Mouse (Mus musculus) liver, embryonic 14.5 days (tissue): ENCODE data around the gene Synpr.

ENCODE experiments used
- CTCF ChIP-seq: IDR thresholded peaks from 2 replicates; pipeline ENCODE4 v1.5.1; 2016; ENCODE audit warnings: antibody characterized with exemption, low read depth, control low read depth
- EP300 ChIP-seq: IDR thresholded peaks from 2 replicates; pipeline ENCODE4 v1.6.1; 2016; ENCODE audit warnings: antibody characterized with exemption, low read depth

DNA sequence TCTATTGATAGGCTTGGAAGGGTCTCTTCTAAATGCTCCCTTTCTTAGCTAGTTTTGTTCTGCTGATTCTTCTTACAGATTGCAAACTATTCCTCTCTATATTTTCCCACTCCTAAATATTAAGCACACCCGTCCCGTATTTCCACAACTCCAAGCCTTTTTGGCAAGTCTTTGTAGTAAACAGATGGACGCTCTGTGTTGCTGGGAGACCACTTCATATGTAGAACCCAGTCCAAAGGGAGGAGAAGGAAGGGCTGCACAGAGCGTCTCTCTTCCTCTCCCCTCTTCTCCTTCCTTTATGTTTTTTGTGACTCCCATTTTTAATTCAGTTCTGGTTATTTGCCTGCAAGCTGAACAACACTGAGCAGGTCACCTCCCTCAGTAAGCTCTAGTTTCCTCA is 1.4 kb upstream of the Synpr start:
- TF ChIP-seq CTCF (no peak), EP300 (no peak)
